Mouse (Mus musculus) thymus, postnatal 0 days (tissue): ENCODE measurements around the gene Socs3. TPM values are rescaled to one million over a fixed set of nuclear protein-coding genes. Genes with fewer than 3 reads are reported as not detected.

ENCODE experiments used
- DNase-seq: peaks from one replicate; pipeline ENCODE4 v3.0.0-alpha.2; 2015; ENCODE audit warnings: low spot score
- microRNA-seq: library from miRNA; unstranded; fragments of <30 nt; microRNA quantifications from one replicate; pipeline ENCODE4, GENCODE M21; 2016; ENCODE audit warnings: borderline number of aligned reads
- polyA plus RNA-seq: library from polyadenylated mRNA; unstranded; fragments of >200 nt; fragmentation: Nextera tagmentation; extraction: Ambion mirVana; gene quantifications from 2 replicates; pipeline ENCODE4 v1.2.1, GENCODE M21; 2015

Socs3 gene
- polyA plus RNA-seq, 1 experiment from 2014 or later, result 26.7 TPM

GRCm38 (mm10) chr11:117930781-117931338 is 39.0 kb downstream of the Socs3 start:
- DNase-seq, result peak; percentile 57

GRCm38 (mm10) chr11:117925541-117925940 is 44.3 kb downstream of the Socs3 start:
- DNase-seq, result no peak

- no peak for DNase-seq
These were observed 45.4 kb downstream of the Socs3 start for GRCm38 (mm10) chr11:117924466-117924865.

GRCm38 (mm10) chr11:117923279-117923678 is 46.6 kb downstream of the Socs3 start:
- no peak for DNase-seq

- DNase-seq, result no peak
These were observed 50.6 kb downstream of the Socs3 start for GRCm38 (mm10) chr11:117919211-117919610.

- no peak for DNase-seq
These were observed 51.3 kb downstream of the Socs3 start for GRCm38 (mm10) chr11:117918541-117918940.

Small RNAs within 50 kb of the gene (microRNA-seq; reads per million reads assigned to microRNA genes)
- gene Mir6933, result 1.2 reads per million

Other genes with a start within 250 kb of the Socs3 start
- gene Tmc8, start 188.0 kb downstream of the Socs3 start, polyA plus RNA-seq, result 37.5 and 41.1 TPM in 2 replicates
- 46.7 and 58.9 TPM in 2 replicates for gene Tmc6, start 187.8 kb downstream of the Socs3 start, polyA plus RNA-seq
- gene 6030468B19Rik, start 172.4 kb downstream of the Socs3 start, polyA plus RNA-seq, result 0.21 and 0.55 TPM in 2 replicates
- gene Gm20708, start 160.4 kb downstream of the Socs3 start, polyA plus RNA-seq, result 0.13 and 0.48 TPM in 2 replicates
- gene Syngr2, start 160.4 kb downstream of the Socs3 start, polyA plus RNA-seq, result 100.0 and 116 TPM in 2 replicates
- 6.5 and 6.9 TPM in 2 replicates for gene Afmid, start 144.1 kb downstream of the Socs3 start, polyA plus RNA-seq
- gene Tk1, start 144.0 kb downstream of the Socs3 start, polyA plus RNA-seq, result 119 and 133 TPM in 2 replicates
- gene Birc5, start 120.8 kb downstream of the Socs3 start, polyA plus RNA-seq, result 457 and 480 TPM in 2 replicates
- gene Tmem235, start 109.3 kb downstream of the Socs3 start, polyA plus RNA-seq, result not detected in 2 replicates
- gene Tha1, start 96.6 kb downstream of the Socs3 start, polyA plus RNA-seq, result 9.0 and 9.4 TPM in 2 replicates
- gene Pgs1, start 16.2 kb upstream of the Socs3 start, polyA plus RNA-seq, result 54.8 and 55.6 TPM in 2 replicates
- 0.63 and 0.88 TPM in 2 replicates for gene Dnah17, start 160.6 kb upstream of the Socs3 start, polyA plus RNA-seq